Mouse (Mus musculus) forebrain, embryonic 12.5 days (tissue): ENCODE measurements around the gene Nt5e. TPM values are rescaled to one million over a fixed set of nuclear protein-coding genes. Genes with fewer than 3 reads are reported as not detected.

Source experiments
- ATAC-seq: fragments of 200-750 bp; cut with Nextera tagmentation; 2 replicates; pipeline ENCODE4 v1.8.0; 2017; ENCODE audit warnings: moderate TSS enrichment; ENCODE audit not compliant: low FRiP score
- H3K27ac ChIP-seq: fragments of 300-500 bp; sonication (generic); 2 replicates; pipeline ENCODE4 v1.5.1; 2016; ENCODE audit warnings: mild to moderate bottlenecking
- H3K27me3 ChIP-seq: fragments of 300-500 bp; sonication (generic); 2 replicates; pipeline ENCODE4 v1.6.1; 2016; ENCODE audit warnings: mild to moderate bottlenecking
- H3K36me3 ChIP-seq: fragments of 300-500 bp; sonication (generic); replicated peaks from 2 replicates; pipeline ENCODE4 v1.6.1; 2016; ENCODE audit warnings: mild to moderate bottlenecking
- H3K4me1 ChIP-seq: fragments of 300-500 bp; sonication (generic); 2 replicates; pipeline ENCODE4 v1.6.1; 2016
- H3K4me2 ChIP-seq: fragments of 300-500 bp; sonication (generic); 2 replicates; pipeline ENCODE4 v1.6.1; 2016; ENCODE audit warnings: mild to moderate bottlenecking, moderate library complexity
- H3K4me3 ChIP-seq: fragments of 300-500 bp; sonication (generic); replicated peaks from 2 replicates; pipeline ENCODE4 v1.5.1; 2016; ENCODE audit warnings: mild to moderate bottlenecking
- H3K9ac ChIP-seq: fragments of 300-500 bp; sonication (generic); 2 replicates; pipeline ENCODE4 v1.6.1; 2016; ENCODE audit warnings: mild to moderate bottlenecking
- H3K9me3 ChIP-seq: fragments of 300-500 bp; sonication (generic); 2 replicates; pipeline ENCODE4 v1.6.1; 2016
- WGBS: fragments of 180-500 bp; shearing (Covaris S2); methylation state at CpG from one replicate; pipeline ENCODE4 v1.1.7; 2016; 5-methylcytosine and 5-hydroxymethylcytosine counted together
- polyA plus RNA-seq: library from polyadenylated mRNA; unstranded; fragments of >200 nt; fragmentation: Nextera tagmentation; extraction: Ambion mirVana; gene quantifications from 2 replicates; pipeline ENCODE4 v1.2.1, GENCODE M21; 2016

The Nt5e gene
- polyA plus RNA-seq, 1 experiment from 2014 or later = 0.78 TPM

DNA sequence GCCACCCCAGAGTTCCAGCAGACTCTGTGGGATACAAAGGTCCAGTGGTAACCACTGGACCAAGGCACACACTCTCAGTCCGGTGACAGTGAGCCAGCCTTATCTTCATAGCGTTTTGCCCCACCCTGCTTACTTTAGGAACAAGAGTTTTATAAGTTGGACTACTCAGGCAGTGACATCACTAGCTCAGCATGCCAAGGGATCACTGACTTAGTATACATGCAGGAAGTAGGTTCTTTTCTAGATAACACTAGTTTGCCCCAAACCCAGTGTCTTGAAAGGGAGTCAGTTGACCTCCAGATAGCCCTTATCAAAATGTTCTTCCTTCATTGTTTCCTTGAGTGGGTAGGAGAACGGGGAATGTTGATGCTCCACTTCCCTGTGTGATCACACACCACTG is 2.4 kb upstream of the Nt5e start:
- Histone ChIP-seq H3K9me3 (no peaks in the 10 kb centered on the region), H3K27me3 (peaks cover 35% of the 10 kb centered on the region), H3K9ac (no peak overlapping the region), H3K4me2 (no peak overlapping the region), H3K4me1 (peaks cover 9% of the 10 kb centered on the region), H3K27ac (no peak overlapping the region), H3K36me3 (no peaks in the 10 kb centered on the region), H3K4me3 (no peak overlapping the region)
- ATAC-seq = no peak
- WGBS = 87% methylated on average over 3 of the region's 3 CpGs

DNA sequence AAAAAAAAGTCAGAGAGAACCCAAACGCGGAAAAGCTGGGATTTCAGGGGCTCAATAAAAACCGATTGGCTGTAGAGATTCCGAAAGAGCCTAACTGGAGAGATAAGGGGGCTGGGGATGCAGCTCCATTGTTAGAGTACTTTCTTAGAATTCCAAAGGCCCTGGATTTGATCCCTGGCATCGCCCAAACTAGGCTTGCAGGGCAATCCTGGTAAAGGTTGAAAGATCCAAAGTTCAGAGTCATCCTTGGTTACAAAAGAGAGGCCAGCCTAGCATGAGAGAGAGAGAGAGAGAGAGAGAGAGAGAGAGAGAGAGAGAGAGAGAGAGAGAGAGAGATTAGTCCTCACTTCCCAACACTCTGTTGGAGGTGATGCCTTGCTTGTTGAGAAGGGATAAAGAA is 1.7 kb downstream of the Nt5e start:
- no peak overlapping the region for H3K27ac ChIP-seq
- H3K9me3 ChIP-seq = no peaks in the 10 kb centered on the region
- H3K4me3 ChIP-seq = no peak overlapping the region
- H3K4me2 ChIP-seq = no peak overlapping the region
- H3K4me1 ChIP-seq = peaks cover 17% of the 10 kb centered on the region
- no peak overlapping the region for H3K9ac ChIP-seq
- no peaks in the 10 kb centered on the region for H3K36me3 ChIP-seq
- peaks cover 59% of the 10 kb centered on the region for H3K27me3 ChIP-seq
- ATAC-seq = no peak
- 10% methylated on average over 5 of the region's 5 CpGs for WGBS

DNA sequence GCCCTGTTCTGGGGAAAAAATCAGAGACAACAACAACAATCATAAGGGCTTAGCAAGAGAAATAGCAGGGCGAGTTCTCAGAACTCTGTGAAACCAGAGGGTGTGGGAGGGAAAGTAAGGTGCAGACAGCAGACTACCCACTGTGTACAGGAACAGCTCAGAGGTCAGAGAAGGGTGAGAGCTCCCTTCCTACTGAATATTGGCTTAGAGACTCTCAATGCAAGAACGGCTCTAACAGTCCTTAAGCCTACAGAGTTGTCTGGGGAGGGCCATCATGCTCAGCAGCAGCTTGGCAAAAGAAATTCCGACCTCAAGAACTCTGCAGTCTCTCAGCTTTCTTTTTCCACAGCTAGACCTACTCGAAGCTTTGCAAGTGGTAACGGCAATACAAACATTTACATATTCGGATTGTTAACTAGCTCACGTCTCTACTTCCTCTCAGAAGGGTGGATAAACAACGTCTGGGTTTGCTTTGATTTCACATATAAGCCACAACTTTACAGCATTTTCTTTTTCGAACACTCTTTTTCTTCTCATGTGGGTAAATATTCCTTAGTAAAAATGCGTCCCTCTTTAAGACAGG is 2.3 kb downstream of the Nt5e start:
- ATAC-seq = no peak
- H3K4me2 ChIP-seq = no peak overlapping the region
- peaks cover 60% of the 10 kb centered on the region for H3K27me3 ChIP-seq
- peaks cover 17% of the 10 kb centered on the region for H3K4me1 ChIP-seq
- H3K9ac ChIP-seq = no peak overlapping the region
- no peak overlapping the region for H3K4me3 ChIP-seq
- no peak overlapping the region for H3K27ac ChIP-seq
- WGBS = 44% methylated on average over 10 of the region's 10 CpGs
- H3K9me3 ChIP-seq = no peaks in the 10 kb centered on the region
- no peaks in the 10 kb centered on the region for H3K36me3 ChIP-seq

DNA sequence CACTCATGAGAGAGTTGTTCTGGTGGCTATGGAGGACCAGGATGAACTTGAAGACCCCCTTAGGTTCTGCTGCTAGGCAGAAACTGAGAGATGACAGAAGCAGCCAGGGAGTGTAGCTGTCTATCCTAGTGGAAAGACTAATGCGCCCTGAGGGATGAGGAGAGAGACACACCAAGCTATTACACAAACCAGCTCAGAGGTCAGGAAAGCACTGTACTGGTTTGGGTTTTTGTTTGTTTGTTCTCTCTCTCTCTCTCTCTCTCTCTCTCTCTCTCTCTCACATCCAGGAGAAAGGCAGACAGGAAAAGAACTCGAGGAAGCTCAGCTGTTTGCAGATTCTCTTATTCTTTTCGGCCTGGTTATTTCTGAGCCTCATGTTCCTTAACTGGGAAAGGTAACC is 3.3 kb downstream of the Nt5e start:
- no peak overlapping the region for H3K4me2 ChIP-seq
- no peak for ATAC-seq
- H3K4me3 ChIP-seq = no peak overlapping the region
- peaks cover 65% of the 10 kb centered on the region for H3K27me3 ChIP-seq
- no peaks in the 10 kb centered on the region for H3K9me3 ChIP-seq
- no peak overlapping the region for H3K27ac ChIP-seq
- peaks cover 17% of the 10 kb centered on the region for H3K4me1 ChIP-seq
- WGBS = 71% methylated on average over 3 of the region's 3 CpGs
- H3K36me3 ChIP-seq = no peaks in the 10 kb centered on the region
- no peak overlapping the region for H3K9ac ChIP-seq

DNA sequence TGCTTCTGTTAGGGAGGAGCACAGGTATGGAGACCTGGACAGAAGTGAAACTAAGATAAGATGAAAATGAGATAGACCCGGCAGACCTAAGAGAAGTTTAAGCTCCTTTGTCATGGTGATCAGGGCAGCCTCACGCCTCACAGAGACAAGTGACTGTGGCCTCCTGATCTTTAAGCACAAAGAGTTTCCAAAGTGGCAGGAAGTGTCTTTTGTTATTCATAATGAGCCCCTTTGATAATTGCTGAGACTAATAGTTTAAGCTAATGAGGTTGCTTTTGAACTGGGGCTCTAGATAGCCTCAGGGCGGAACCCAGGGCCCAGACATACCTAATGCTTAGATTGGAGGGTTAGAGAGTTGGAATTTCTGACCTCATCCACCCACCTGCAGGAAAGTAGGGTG is 5.5 kb downstream of the Nt5e start:
- WGBS = 10% methylated on average over 3 of the region's 3 CpGs
- ATAC-seq = no peak
- Histone ChIP-seq H3K27me3 (peaks cover 51% of the 10 kb centered on the region), H3K27ac (no peak overlapping the region), H3K4me1 (peaks cover 14% of the 10 kb centered on the region), H3K4me2 (0 out of 2 replicates have a peak overlapping the region, but pooled peaks have one; percentile 10), H3K9me3 (no peaks in the 10 kb centered on the region), H3K36me3 (no peaks in the 10 kb centered on the region), H3K9ac (no peak overlapping the region), H3K4me3 (no peak overlapping the region)

DNA sequence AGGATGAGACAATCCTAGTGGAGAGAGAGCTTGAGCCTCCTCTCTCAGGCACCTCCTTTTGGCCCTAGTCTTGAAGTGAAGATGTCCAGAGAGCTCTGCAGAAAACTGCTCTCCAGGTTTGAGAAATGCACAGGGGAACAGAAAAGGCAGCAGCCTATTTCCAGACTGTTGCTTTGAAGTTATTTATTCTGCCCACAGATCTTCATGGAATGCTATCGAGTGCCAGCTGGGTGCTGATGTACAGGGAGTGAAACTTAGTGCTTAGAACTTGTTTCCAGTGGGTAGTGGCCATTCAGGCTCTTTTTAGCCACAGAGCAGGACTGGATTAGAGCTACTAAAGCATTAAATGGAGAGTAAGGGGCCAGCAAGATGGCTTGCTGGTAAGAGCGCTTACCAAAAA is 8.8 kb downstream of the Nt5e start:
- 91% methylated on average over 1 of the region's 2 CpGs for whole genome bisulfite sequencing
- Histone ChIP-seq H3K27ac (no peak overlapping the region), H3K36me3 (no peaks in the 10 kb centered on the region)

DNA sequence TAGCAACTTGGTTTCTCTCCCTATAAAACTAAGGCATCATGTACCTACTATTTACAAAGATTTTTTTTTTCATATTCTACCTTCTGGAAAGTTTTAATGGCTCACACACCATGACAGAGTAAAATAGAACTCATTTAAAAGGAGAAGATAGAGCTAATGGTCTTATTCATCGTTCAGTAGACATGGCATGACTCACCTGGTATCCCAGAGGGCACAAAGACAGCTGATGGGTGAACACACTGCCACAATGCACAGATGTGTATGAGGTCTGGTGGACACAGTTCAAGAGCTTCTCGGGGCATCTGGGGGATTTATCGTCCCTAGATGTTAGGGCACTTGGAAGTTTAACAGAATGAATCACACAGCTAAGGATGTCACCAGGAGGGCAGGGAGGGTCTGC is 13.8 kb downstream of the Nt5e start:
- Histone ChIP-seq H3K4me2 (no peak overlapping the region), H3K9me3 (no peaks in the 10 kb centered on the region), H3K9ac (no peak overlapping the region), H3K27ac (no peak overlapping the region), H3K4me1 (no peaks in the 10 kb centered on the region), H3K36me3 (no peaks in the 10 kb centered on the region), H3K27me3 (no peaks in the 10 kb centered on the region), H3K4me3 (no peak overlapping the region)
- 93% methylated on average over 3 of the region's 3 CpGs for WGBS
- ATAC-seq = no peak

More for the DNA sequence above, 8.8 kb downstream of the Nt5e start:
- ATAC-seq = no peak
- Histone ChIP-seq H3K9ac (no peak overlapping the region), H3K27me3 (peaks cover 18% of the 10 kb centered on the region), H3K4me3 (no peak overlapping the region), H3K4me2 (no peak overlapping the region), H3K4me1 (peaks cover 8% of the 10 kb centered on the region), H3K9me3 (no peaks in the 10 kb centered on the region)

DNA sequence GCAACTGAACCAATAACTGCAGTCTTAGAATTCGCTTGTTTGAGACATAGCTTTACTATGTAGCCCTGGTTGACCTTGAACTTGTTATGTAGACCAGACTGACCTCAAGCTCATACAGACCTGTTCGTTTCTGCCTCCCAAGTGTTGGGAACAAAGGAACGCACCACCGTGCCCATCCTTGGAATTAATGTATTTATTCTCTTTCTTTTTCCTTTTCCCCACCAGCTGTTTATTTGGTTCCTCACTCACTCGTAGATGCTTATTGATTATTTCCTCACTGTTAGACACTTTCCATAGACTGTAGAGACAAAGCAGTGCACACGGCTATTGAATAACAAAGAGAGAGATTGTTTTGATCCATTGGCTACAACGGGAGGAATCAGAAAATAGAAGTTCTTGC is 15.2 kb downstream of the Nt5e start:
- no peak for ATAC-seq
- Histone ChIP-seq H3K27me3 (no peaks in the 10 kb centered on the region), H3K9me3 (no peaks in the 10 kb centered on the region), H3K4me2 (no peak overlapping the region), H3K4me1 (no peaks in the 10 kb centered on the region), H3K36me3 (no peaks in the 10 kb centered on the region), H3K4me3 (no peak overlapping the region), H3K27ac (no peak overlapping the region), H3K9ac (no peak overlapping the region)
- WGBS = 50% methylated on average over 7 of the region's 7 CpGs

DNA sequence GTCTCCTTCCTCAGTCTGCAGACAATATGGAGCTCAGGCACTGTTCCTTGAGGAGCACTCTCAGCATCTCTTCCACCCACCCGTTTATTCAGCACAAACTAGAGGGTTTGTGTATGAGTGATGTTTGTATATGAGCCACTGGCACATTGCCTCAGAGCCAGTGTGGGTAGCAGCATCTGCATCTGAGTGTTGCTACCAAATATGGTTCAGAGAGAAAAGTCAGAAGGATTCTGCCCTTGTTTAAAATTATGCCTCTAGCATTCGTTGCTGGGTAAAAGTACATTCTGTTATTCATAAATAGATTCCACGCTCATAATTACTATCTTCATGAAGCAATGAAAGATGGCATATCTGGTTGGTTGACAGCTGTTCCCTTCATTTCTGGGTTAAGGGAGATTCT is 15.7 kb downstream of the Nt5e start:
- Histone ChIP-seq H3K27me3 (no peaks in the 10 kb centered on the region), H3K9me3 (no peaks in the 10 kb centered on the region), H3K4me2 (no peak overlapping the region), H3K4me3 (no peak overlapping the region), H3K9ac (no peak overlapping the region), H3K4me1 (no peaks in the 10 kb centered on the region), H3K36me3 (no peaks in the 10 kb centered on the region), H3K27ac (no peak overlapping the region)
- whole genome bisulfite sequencing = 82% methylated on average over 3 of the region's 3 CpGs
- ATAC-seq = no peak

DNA sequence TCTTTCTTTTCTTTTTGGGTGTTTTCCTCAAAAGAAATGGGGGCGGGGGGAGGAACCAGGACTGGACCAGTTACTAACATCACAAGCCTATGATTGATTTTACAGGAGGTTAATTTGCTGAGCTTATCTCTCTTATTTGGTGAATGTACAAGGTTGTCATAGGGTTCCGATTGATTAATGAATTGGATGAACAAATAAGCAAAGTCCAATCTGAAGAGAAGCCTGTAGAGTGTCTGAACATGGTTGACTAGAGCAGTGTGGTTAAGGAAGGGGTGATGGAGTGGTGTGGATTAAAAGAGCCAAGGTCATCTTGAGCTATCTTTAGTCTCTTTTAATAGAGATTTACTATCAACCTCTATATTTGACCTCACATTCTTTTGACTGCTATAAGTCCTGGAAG is 17.4 kb downstream of the Nt5e start:
- 82% methylated on average over 2 of the region's 2 CpGs for WGBS
- H3K4me3 ChIP-seq = no peak overlapping the region
- H3K27me3 ChIP-seq = no peaks in the 10 kb centered on the region
- no peaks in the 10 kb centered on the region for H3K36me3 ChIP-seq
- H3K4me1 ChIP-seq = no peaks in the 10 kb centered on the region
- H3K9me3 ChIP-seq = no peaks in the 10 kb centered on the region
- no peak for ATAC-seq
- no peak overlapping the region for H3K4me2 ChIP-seq
- no peak overlapping the region for H3K27ac ChIP-seq
- H3K9ac ChIP-seq = no peak overlapping the region

DNA sequence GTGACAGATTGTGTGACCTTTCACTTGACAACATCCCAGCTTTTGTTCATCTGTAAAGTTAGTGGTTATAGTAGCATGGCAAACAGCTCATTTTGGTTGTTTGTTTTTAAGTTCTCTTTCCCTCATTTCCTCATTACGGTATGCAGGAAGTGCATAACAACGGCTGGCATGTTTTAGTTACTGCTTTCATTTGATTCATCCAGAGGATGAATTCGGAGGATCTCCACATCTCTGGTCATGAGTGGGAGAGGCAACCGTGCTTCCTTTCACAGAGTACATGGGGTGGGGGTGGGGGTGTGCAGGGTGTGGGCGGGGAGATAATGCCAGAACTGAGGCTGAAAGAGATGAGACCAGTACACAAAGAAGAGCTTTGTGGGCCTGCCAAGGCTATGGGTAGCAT is 19.9 kb downstream of the Nt5e start:
- no peaks in the 10 kb centered on the region for H3K9me3 ChIP-seq
- WGBS = 81% methylated on average over 5 of the region's 5 CpGs
- no peak overlapping the region for H3K9ac ChIP-seq
- no peak overlapping the region for H3K27ac ChIP-seq
- no peak for ATAC-seq
- H3K4me1 ChIP-seq = no peaks in the 10 kb centered on the region
- no peak overlapping the region for H3K4me2 ChIP-seq
- no peaks in the 10 kb centered on the region for H3K27me3 ChIP-seq
- no peak overlapping the region for H3K4me3 ChIP-seq
- H3K36me3 ChIP-seq = no peaks in the 10 kb centered on the region

DNA sequence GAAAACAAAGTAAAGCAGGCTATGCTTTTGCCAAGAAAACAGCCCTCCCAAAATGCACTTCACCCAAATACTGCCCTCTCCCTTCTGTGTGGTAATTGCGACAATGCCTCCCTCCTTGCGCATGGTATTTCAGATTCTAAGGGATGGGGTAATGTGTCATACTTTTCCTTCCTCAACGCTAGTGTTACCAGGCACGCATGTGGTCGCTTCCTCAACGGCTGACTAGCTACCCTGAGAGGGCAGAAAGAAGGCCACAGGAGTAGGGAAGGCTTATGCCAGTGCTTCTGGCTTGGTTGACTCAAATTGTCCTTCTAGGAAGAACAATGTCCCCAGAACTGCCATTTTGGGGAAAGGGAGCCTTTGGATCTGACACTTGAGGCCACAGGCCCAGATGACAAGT is 21.6 kb downstream of the Nt5e start:
- no peaks in the 10 kb centered on the region for H3K27me3 ChIP-seq
- ATAC-seq = no peak
- H3K4me2 ChIP-seq = no peak overlapping the region
- no peaks in the 10 kb centered on the region for H3K9me3 ChIP-seq
- no peak overlapping the region for H3K4me3 ChIP-seq
- H3K36me3 ChIP-seq = no peaks in the 10 kb centered on the region
- peaks cover 4% of the 10 kb centered on the region; the same call in 1 of the 2 replicates for H3K4me1 ChIP-seq
- H3K27ac ChIP-seq = no peak overlapping the region
- 91% methylated on average over 6 of the region's 6 CpGs for WGBS
- no peak overlapping the region for H3K9ac ChIP-seq

DNA sequence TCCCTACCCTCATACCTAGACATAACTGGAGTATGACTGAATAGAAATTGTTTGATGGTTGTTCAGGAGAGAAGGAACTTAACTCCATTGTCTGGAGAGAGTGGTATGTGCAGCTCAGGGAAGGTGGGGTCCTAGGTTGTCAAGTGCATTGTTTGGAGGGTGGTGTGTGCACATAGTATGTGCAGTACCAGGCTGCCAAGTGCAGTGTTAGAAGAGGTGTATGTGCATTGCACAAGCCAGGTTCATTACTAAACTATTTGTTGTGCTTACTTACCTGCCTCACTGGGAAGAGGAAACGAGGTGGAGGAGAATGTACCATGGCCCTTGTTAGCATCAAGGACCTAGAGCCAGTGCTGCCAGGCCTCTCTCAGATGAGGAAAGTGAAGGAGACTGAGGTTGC is 23.3 kb downstream of the Nt5e start:
- Histone ChIP-seq H3K4me1 (peaks cover 4% of the 10 kb centered on the region; the same call in 1 of the 2 replicates), H3K4me3 (no peak overlapping the region), H3K27me3 (no peaks in the 10 kb centered on the region), H3K36me3 (no peaks in the 10 kb centered on the region), H3K27ac (no peak overlapping the region), H3K4me2 (no peak overlapping the region), H3K9me3 (no peaks in the 10 kb centered on the region), H3K9ac (no peak overlapping the region)
- 68% methylated on average over 1 of the region's 1 CpGs for WGBS
- ATAC-seq = no peak
